Mouse (Mus musculus) lung, adult 2 months (tissue): Measurements from ENCODE around the gene Rcan3.

Source experiments
- CTCF ChIP-seq: fragments of 200-500 bp; IDR thresholded peaks from 2 replicates; pipeline ENCODE4 v1.5.1; 2011; ENCODE audit warnings: mild to moderate bottlenecking, low read length, control low read depth; ENCODE audit not compliant: insufficient read depth
- POLR2A ChIP-seq: fragments of 200-500 bp; IDR thresholded peaks from 2 replicates; pipeline ENCODE4 v1.6.1; 2011; ENCODE audit warnings: low read depth, mild to moderate bottlenecking, control low read depth, low read length, borderline replicate concordance; ENCODE audit errors: extremely low read depth

- TF ChIP-seq POLR2A: no peak
- TF ChIP-seq CTCF: no peak
These were observed 27.5 kb downstream of the Rcan3 start for GRCm38 (mm10) chr4:135406180-135406579.
